Mouse (Mus musculus) neutrophil, adult 5-6 weeks (primary cell): ENCODE data around the gene Rraga. TPM values are rescaled to one million over a fixed set of nuclear protein-coding genes. Genes with fewer than 3 reads are reported as not detected.

Experiments
- ATAC-seq: fragments of 151-379, 151-347 bp; 2 replicates; pipeline ENCODE4 v1.8.0; 2017; ENCODE audit warnings: mild to moderate bottlenecking, moderate TSS enrichment; ENCODE audit not compliant: insufficient number of reproducible peaks, poor library complexity, low FRiP score, severe bottlenecking; ENCODE audit errors: extremely low read depth
- total RNA-seq: library from RNA; stranded (forward); fragments of 200-1000 nt; gene quantifications from 2 replicates; pipeline ENCODE4 v1.2.3, GENCODE M21; 2017

Rraga gene
- total RNA-seq, result 19.4 and 21.8 TPM in 2 replicates

DNA sequence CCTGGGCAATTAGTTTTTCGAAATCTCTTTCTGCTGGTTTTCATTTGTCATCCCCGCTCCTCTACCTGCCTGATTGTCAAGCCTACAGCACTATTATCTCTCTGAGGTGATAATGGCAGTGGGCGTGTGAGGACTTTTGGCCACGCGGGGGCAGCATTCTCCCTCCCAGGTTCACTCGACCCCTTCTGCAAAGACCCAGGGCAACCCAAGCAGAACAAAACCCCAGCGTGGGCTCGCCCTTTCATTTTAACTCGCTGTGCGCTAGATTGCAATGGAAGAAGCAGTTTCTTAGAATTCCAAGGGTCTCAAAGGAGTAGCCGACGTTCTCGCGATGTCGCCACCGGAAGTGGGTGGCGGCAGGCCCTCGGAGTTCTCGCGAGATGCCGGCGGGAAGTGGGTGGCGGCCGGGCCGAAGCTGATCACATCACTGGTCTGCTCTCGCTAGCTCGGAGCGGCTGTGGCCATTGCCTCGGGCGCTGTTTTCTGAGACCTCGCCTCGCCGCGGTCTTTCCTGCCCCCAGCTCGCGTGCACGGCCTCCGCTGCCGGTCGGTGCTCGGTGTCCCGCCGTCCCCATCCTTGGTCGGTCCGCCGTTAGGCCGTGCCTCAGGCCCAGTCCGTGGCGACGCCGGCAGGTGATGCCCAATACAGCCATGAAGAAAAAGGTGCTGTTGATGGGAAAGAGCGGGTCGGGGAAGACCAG lies at the start of gene Rraga:
TSS of gene Rraga (plus strand) at position 386 of the 701 bp plus-strand sequence.
- peak; percentile 85 for ATAC-seq

GRCm38 (mm10) chr4:86527162-86528136 lies 48.0 kb upstream of the Rraga start:
- no peak for ATAC-seq

DNA sequence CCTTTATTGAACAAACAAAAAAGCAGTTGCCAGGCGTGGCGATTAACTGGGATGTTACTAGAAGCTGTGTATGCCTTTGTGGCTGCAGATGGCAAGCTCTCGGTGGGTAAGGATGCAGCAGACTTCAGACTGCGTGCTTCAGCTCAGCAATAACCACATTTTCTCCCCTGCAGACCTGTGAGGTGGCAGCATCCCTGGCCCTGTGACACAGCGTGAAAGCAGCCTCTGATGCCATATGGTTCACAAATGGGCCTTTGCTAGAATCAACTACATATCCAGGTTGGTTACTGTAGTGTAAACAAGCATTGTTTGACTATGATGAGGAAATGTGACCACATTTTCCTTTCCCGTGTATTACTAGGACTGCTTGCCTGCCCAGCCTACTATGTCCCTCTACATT lies 46.3 kb upstream of the Rraga start:
- no peak for ATAC-seq

DNA sequence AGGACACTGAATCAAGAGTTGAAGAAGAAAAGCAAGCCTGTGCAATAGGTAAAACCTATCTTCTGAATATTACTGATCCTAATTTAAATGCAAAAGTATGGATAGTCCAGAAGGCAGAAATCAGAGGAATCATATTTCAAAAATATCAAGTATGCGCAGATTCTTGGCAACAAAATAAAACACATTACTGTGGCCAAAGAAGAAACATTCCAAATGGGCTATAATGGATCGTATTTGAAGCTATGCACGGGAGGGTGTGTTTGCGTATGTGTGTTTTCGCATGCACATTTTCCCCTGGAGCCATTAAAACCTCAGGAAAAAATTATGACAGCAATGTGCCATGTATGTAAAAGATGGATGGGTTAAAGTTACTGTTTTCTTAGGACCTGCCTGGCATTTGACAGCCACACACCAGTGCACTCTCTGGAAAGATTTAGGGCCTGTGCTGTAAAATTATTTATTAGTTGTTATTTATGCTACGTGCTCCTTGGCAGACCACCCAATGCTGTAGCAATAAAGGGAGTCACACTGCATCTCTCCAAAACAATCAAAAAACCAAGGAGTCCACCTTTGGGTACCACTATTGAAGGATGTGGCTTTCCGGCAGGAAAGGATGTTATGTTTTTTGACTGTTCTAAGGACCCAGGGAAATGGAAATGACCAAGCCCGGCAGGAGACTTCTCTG lies 41.9 kb upstream of the Rraga start:
- ATAC-seq, result no peak

DNA sequence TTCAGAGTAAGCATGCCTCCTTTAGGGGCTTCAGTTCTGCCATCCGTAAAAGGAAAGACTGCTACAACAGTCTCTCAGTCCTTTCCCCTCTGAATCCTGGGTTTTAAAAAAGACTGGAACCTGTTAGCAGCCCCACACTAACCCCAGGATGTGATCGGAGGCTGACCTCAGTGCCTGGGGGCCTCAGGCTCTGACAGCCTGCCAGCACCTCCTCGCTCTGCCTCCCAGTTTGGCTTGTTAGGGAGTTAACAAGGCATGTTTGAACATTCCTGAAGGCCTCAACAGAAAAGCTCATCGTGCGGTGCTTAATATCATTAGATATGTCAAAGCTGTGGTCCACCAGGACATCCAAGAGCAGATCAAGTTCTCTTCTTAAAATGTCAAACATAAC lies 41.4 kb upstream of the Rraga start:
- no peak for ATAC-seq

DNA sequence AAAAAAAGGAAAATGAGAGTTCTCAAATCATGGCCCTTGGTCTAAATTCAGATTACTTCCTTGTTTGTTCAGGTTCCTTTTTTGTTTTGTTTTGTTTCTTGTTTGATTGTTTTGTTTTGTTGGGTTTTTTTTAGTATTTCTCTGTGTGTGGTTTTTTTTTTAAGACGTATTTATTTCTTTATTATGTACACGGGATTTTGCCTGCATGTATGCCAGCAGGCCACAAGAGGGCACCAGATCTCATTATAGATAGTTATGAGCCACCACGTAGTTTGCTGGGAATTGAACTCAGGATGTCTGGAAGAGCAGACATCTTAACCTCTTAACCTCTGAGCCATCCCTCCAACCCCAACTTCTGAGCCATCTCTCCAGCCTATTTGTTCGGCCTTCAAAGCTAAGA lies 37.5 kb upstream of the Rraga start:
- 0 out of 2 replicates have a peak, but pooled peaks have one; percentile 26 for ATAC-seq

GRCm38 (mm10) chr4:86538936-86539335 lies 36.5 kb upstream of the Rraga start:
- ATAC-seq, result no peak

DNA sequence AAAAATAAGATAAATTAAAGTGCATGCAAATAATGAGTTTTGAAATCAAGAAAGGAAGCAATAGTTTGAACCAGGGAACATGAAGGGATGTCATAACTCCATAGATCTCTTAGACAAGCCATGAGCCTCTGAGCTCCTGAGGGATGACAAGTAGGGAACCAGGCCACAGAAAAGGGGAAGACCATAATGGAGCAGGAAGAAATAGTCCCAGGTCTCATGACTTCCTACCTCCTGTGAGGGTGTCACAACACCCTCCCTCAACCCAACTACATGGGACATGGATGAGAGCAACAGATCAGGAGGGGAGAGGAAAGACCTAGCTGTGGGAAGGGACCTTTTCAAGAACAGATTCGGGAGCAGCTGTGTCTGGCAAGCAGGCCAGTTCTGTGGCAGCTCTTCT lies 33.9 kb upstream of the Rraga start:
- no peak for ATAC-seq

DNA sequence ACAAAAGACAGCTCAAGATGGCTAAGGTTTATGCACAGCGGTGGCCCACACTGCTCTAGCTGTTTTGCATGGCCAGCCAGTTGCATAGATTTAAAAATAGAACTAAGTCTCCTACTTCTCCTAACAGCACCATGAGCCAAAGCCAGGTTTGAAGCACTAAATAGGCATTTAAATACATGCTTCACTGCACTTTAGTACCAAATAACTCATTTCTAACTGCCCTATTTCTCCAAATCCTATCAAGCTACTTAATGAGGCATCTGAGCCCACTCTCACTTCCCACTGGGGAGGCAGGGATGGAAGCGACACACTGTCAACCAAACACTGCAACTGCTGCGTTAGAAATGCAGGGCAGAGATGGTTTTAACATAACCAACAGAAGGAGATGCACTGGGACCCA lies 31.5 kb upstream of the Rraga start:
- ATAC-seq, result no peak

DNA sequence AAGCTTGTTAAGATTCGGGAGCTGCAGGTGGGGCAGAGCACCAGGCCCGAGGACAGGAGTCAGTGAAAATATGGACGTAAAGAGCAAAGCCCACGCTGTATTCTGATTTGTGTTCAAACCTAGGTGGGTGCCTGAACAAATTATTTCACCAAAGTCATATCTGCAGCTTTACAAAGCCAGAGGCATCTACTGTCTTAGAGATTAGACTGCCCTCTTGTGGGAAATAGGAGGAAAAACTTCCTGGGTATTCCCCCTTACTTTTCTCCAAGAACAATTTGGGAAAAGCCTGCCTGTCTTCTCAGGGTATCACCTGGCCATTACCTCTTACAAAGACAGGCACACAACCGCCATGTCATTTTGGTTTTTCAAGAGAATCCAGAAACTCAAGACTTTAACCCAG lies 29.9 kb upstream of the Rraga start:
- no peak for ATAC-seq

DNA sequence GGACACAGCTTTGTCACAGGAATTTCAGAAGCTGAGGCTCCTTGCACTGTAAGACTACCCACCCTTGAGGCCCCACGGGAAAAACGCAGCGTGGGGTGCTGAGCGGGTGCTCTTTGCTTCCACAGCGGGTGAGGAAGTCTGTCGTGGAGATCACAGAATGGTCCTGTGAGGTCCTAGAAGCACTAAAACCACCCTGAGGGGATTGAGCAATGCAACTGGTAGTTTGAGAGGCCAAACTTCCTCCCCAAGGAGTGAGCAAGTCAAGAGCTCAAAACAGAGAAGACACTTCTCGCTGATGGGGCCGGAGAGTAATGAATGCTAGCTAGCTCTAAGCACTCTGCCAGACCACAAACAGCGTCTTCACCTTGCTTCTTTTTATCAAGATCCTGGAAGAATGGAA lies 27.1 kb upstream of the Rraga start:
- no peak for ATAC-seq

DNA sequence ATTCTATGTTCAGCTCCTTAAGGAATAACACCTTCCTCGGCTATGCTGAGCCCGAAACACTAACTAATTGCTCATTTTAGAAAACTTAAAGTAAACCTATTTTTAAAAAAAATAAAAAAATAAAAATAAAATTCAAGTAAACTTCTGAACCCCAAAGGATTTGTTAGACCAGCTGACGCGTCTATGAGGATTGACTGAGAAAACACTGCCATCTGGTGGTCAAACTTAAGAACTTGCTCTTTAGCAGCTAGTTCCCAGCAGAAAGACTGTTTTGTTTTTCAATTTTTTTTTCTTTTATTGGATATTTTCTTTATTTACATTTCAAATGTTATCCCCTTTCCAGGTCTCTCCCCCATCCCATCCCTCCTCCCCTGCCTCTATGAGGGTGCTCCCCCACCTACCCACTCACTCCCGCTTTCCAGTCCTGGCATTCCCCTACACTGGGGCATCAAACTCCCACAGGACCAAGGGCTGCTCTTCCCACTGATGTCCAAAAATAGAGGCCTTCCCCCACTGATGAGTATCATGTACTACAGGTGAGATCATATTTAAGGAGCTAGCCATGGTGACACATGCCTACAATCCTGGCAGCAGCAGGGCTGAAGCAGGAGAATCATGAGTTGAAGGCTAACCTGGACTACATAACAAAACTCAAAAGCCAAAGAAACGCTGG lies 20.3 kb upstream of the Rraga start:
- peak; percentile 54; the same call in 1 of the 2 replicates for ATAC-seq

GRCm38 (mm10) chr4:86557371-86557770 lies 18.1 kb upstream of the Rraga start:
- ATAC-seq, result no peak

GRCm38 (mm10) chr4:86558228-86558627 lies 17.2 kb upstream of the Rraga start, which contains the start of gene Saxo1:
Gene Saxo1, minus strand, starts transcription at chr4:86558328.
- no peak for ATAC-seq

DNA sequence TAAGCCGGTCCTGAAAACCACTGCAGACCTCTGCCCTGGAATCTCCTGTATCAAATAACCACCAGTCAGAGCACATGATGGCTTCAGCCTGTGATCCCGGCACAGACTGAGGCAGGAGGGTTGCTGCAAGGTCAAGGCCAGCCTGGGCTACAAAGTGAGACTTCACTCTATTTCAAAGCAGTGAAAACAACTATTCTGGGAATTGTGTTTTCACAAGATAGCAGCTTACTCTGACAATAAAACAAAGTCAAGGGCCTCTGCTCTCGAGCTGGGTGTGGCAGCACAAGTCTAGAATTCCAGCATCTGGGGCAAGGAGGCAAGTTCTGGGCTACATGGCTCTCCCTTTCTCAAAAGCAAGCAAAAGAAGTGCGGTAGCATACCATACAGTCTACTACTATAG lies 16.5 kb upstream of the Rraga start:
- no peak for ATAC-seq

DNA sequence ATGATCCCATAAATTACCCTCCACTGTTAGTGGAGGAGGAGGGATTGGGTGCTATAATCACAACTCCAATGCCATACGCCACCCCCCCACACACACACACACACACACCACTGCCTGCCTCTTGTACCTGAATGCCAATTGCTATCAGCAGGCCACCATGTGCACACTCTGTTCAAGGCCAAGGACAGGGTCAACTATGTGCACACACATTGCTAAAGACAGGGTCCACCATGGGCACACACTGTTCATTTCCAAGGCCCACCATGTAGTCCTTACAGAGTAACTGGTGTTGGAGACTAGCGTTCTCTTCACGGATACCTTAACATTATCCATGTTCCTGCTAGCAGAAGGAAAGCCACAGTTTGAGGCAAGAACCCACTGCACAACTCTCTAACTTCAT lies 14.4 kb upstream of the Rraga start:
- no peak for ATAC-seq

DNA sequence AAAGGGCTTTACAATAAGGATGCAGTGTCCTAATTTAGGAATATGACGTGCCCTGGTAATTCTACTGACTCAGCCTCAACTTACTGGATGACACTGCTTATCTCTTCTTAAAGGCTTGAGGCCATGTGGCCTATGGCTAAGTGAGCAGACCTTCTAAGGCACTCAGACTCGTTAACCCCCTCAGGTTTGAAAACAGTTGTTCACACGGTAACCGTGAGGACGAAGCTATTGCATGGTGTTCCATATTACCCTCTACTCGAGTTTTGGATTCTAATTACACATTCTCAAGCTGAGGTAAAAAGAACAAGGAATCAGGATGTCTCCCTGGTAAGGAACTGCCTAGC lies 557 bp upstream of the Rraga start:
- no peak for ATAC-seq

GRCm38 (mm10) chr4:86576120-86576541 lies 663 bp downstream of the Rraga start:
- ATAC-seq, result no peak

GRCm38 (mm10) chr4:86576630-86577225 lies 1.3 kb downstream of the Rraga start:
- no peak for ATAC-seq
